Mouse (Mus musculus) gastrocnemius, postnatal 4 days (tissue): ENCODE data around the gene Areg. TPM values are rescaled to one million over a fixed set of nuclear protein-coding genes. Genes with fewer than 3 reads are reported as not detected.

Source experiments
- DNase-seq, 2 experiments: peaks; one replicate each; pipeline ENCODE4 v3.0.0; 2021 to 2022; ENCODE audit warnings: low spot score in 2 of 2, mixed read lengths in 2 of 2
- total RNA-seq, 2 experiments: library from RNA; stranded (reverse); gene quantifications; 2 replicates each; pipeline ENCODE4 v1.2.3; 2021

Areg gene
- total RNA-seq, 2 experiments from 2014 or later: not detected

DNA sequence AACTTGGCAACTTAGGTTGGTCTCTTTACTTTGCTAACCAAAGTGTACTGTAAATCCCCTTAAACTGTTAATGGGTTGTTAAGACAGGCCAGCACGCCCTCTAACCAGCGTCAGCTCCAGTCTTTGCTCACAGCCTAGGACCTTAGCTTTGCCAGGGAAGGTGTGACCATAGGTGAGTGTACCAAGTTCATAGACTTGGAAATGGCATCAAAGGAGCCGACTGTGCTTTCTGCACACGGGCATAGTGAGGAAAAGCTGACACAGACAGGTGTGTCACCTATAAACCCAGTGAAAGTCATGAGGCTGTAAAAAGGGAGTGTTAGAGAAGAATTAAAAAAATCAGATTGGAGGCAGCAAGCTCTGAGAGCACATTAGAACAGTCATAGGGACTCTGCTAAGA lies 23.4 kb downstream of the Areg start:
- no peak for DNase-seq

GRCm38 (mm10) chr5:91166601-91167000 lies 27.2 kb downstream of the Areg start:
- DNase-seq: no peak

DNA sequence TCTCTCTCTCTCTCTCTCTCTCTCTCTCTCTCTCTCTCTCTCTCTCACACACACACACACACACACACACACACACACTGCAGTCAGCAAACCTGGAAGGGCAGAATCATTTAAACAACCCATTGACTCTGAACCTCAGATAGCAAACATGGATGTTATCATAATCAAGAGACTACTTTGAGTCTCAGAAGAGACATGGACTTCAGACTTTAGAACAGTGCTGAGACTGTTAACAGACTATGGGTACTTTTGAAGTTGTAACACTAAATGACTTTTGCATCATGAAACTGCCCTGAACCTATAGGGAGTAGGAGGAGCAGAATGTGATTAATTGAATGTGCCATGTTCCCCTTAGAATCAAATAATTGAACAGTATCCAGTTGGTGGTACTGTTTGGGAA lies 37.0 kb downstream of the Areg start:
- DNase-seq: no peak

- no peak for DNase-seq
These were observed 55.2 kb downstream of the Areg start for GRCm38 (mm10) chr5:91194572-91194971.

Other genes with a start within 250 kb of the Areg start
- gene Cxcl1, start 248.4 kb upstream of the Areg start, total RNA-seq: under 1 TPM; 0.69 to 0.91 TPM
- not detected for gene Cxcl2, start 235.7 kb upstream of the Areg start, total RNA-seq
- gene Mthfd2l, start 208.5 kb upstream of the Areg start, total RNA-seq: 10 to 100 TPM; 22.0 to 22.2 TPM
- under 1 TPM; 0.56 to 0.73 TPM for gene Epgn, start 112.1 kb upstream of the Areg start, total RNA-seq
- under 1 TPM in 1 of 2 experiments, not detected in 1; 0.10 TPM for gene Ereg, start 65.0 kb upstream of the Areg start, total RNA-seq